Mouse (Mus musculus) left cerebral cortex, postnatal 14 days (tissue): Measurements from ENCODE around the gene Cd164l2. TPM values are rescaled to one million over a fixed set of nuclear protein-coding genes. Genes with fewer than 3 reads are reported as not detected.

Experiments used
- DNase-seq, 2 experiments: peaks; one replicate each; pipeline ENCODE4 v3.0.0; 2021 to 2022; ENCODE audit warnings: low spot score in 2 of 2, mixed read lengths in 1 of 2
- intact Hi-C: fragments of 180-260 bp; cut with DNase I; formaldehyde crosslinking; loops from one replicate; pipeline ENCODE4 v1.15.1; 2025
- microRNA-seq, 2 experiments: library from miRNA; unstranded; fragments of <30 nt; microRNA quantifications; one replicate each; pipeline ENCODE4 v1.2.0; 2022
- total RNA-seq, 2 experiments: library from RNA; stranded (reverse); gene quantifications; 2 replicates each; pipeline ENCODE4 v1.2.3; 2021

The Cd164l2 gene
- total RNA-seq, 2 experiments from 2014 or later, result 2.4 to 4.1 TPM

- no peak for DNase-seq
Measured at GRCm38 (mm10) chr4:133268931-133269330, 57.0 kb downstream of the Cd164l2 start.

GRCm38 (mm10) chr4:133269596-133269995 lies 57.7 kb downstream of the Cd164l2 start:
- no peak for DNase-seq
- intact Hi-C loops, result no loop called here

More at GRCm38 (mm10) chr4:133268931-133269330, 57.0 kb downstream of the Cd164l2 start:
- intact Hi-C loops, result no loop called here

- no peak for DNase-seq
- intact Hi-C loops, result no loop called here
Measured at GRCm38 (mm10) chr4:133270929-133271328, 59.0 kb downstream of the Cd164l2 start.

Small RNAs within 50 kb of the gene (microRNA-seq; reads per million reads assigned to microRNA genes)
- gene Mir7017, result 0.67 to 3.4 reads per million in 2 experiments

Other genes starting within 250 kb of the Cd164l2 start
- gene Fgr, start 238.0 kb upstream of the Cd164l2 start, total RNA-seq, result not detected
- 10 to 100 TPM; 78.4 to 81.6 TPM for gene Ahdc1, start 200.9 kb upstream of the Cd164l2 start, total RNA-seq
- gene Wasf2, start 81.6 kb upstream of the Cd164l2 start, total RNA-seq, result 10 to 100 TPM; 27.3 to 34.8 TPM
- 1 to 10 TPM; 7.4 to 10.0 TPM for gene Gpr3, start 405 bp downstream of the Cd164l2 start, total RNA-seq
- gene Map3k6, start 28.7 kb downstream of the Cd164l2 start, total RNA-seq, result 1 to 10 TPM; 2.3 to 5.8 TPM
- under 1 TPM in 1 of 2 experiments, not detected in 1; 0.51 TPM for gene Sytl1, start 51.0 kb downstream of the Cd164l2 start, total RNA-seq
- 10 to 100 TPM; 81.7 to 87.9 TPM for gene Tmem222, start 65.7 kb downstream of the Cd164l2 start, total RNA-seq
- 10 to 100 TPM; 56.6 to 60.8 TPM for gene Wdtc1, start 141.3 kb downstream of the Cd164l2 start, total RNA-seq
- 10 to 100 TPM; 41.5 to 46.7 TPM for gene Slc9a1, start 157.6 kb downstream of the Cd164l2 start, total RNA-seq